Mouse (Mus musculus) thymus, adult 2 months (tissue): ENCODE results near the gene Fry.

Source experiments
- CTCF ChIP-seq: fragments of 200-500 bp; IDR thresholded peaks from 2 replicates; pipeline ENCODE4 v1.5.1; 2012; ENCODE audit warnings: mild to moderate bottlenecking, control low read depth, low read length, moderate library complexity, borderline replicate concordance; ENCODE audit not compliant: control insufficient read depth, poor library complexity, insufficient read depth; ENCODE audit errors: extremely low read depth
- POLR2A ChIP-seq: fragments of 200-500 bp; IDR thresholded peaks from 2 replicates; pipeline ENCODE4 v1.6.1; 2012; ENCODE audit warnings: mild to moderate bottlenecking, low read length, control low read depth, moderate library complexity; ENCODE audit not compliant: control insufficient read depth, poor library complexity, insufficient read depth; ENCODE audit errors: extremely low read depth

GRCm38 (mm10) chr5:150125920-150126319 is 7.5 kb downstream of the Fry start:
- TF ChIP-seq POLR2A (no peak), CTCF (no peak)
